Mouse (Mus musculus) layer of hippocampus, postnatal 36 days (tissue): ENCODE results near the gene Gm20708. TPM values are rescaled to one million over a fixed set of nuclear protein-coding genes. Genes with fewer than 3 reads are reported as not detected.
"Not testable (repeated sequence)": the region's sequence is repeated elsewhere in the genome, so short reads cannot be mapped to it uniquely, and the experiment has no call there.

ENCODE experiments used
- DNase-seq, 2 experiments: peaks; one replicate each; pipeline ENCODE4 v3.0.0; 2022
- total RNA-seq, 2 experiments: library from RNA; stranded (reverse); gene quantifications; 2 replicates each; pipeline ENCODE4 v1.2.3; 2021

Gene Gm20708
- total RNA-seq, 2 experiments from 2014 or later: 1.5 to 1.7 TPM

DNA sequence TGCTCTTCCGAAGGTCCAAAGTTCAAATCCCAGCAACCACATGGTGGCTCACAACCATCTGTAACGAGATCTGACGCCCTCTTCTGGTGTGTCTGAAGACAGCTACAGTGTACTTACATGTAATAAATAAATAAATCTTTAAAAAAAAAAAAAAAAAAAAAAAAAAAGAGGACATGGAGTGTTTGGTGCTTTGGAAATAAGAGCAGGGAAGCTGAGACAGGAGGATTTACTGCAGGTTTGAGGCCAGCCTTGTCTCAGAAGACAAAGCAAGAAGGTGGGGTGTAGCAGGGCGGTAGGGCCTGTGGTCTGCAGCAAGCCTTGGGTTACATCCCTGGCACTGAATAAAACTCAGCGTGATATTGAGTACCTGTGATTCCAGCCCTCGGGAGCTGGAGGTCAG is 24.0 kb downstream of the Gm20708 start:
- not testable (repeated sequence) for DNase-seq

DNA sequence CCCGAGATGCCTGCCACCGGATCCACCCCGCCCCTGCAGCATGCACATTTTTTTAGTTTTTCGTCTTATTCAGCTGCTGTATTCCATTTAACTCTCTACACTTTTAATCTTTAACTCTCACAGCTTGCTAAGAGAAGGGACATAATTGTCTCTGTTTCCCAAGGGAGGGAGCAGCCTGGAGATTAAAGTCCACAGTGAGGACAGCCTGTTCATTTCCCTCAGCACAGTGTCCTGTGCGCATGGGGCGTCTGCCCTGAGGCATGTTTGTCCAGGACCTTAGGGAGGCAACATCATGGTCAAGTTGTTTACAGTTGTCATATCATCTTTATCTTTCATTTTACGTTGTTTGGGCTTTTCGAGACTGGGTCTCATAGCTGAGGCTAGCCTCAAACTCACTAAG is 24.6 kb downstream of the Gm20708 start:
- no peak for DNase-seq

DNA sequence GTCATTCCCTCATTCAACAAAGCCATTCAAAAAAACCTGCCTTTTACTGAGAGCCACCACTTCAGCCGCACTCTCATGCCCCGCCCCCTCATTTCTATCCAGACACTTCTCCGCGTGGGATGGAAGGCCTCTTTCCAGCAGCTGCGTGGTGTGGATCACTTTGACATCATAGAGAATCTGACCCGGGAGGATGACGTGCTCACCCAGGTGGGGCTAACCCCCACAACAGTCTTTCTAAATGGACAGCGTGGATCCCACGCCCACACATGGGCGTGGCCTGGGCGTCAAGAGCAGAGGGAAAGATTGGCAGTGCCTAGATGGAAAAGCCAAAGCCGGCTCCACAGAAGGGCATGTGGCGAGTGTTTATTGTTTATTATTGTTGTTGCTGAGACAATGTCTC is 26.8 kb downstream of the Gm20708 start:
- DNase-seq: no peak

DNA sequence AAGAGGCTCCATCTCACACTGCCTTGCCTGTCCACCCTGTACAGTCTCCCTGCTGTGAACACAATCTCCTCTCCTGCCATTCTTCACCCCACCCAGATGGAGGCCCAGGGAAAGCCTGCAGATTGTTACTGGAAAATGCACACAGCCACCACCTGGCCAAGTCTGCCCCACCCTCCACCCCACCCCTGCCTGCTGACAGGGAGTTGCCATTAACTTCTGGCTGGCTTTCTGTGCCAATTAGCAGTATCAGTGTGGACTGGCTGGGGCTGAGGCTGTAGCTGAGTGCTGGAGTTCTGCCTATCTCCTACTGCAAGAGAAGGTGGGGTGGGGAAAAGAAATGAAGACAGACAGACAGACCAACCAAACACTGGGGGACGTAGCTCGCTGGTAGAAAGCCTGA is 29.1 kb downstream of the Gm20708 start:
- DNase-seq: no peak

DNA sequence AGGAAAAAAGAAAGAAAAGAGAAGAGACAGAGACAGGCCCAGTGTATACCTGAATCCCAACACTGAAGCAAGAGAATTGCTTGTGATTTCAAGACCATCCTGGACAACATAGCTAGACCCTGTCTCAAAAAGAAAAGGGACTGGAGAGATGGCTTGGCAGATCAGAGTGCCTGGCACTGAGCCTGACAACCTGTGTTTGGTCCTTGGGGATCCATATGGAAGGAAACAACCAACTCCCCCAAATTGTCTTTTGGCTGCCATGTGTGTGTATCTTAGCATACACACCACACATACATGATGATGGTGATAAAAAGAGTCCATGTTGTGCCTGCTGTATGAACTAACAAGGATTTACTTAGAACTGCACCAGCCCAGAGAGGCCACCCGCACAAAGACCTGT is 29.6 kb downstream of the Gm20708 start:
- DNase-seq: no peak

DNA sequence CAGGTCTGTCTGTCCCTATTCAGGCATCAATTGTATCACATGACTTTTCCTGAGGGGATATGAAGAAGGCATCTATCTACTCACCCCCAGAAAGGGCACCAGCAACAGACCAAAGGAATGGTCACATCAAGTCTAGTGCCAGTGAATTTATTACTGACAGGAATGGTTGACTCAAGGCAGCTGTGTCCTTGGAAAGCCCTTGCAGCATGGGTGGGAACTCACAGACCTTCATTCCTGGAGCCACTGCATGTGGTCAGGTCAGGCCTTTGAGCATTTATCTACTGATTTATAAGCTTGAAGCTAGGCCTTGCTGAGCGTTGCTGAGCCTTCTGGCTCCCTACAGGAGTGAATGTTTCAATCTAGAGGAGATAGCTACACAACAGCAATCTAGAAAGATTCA is 31.4 kb downstream of the Gm20708 start:
- DNase-seq: no peak

DNA sequence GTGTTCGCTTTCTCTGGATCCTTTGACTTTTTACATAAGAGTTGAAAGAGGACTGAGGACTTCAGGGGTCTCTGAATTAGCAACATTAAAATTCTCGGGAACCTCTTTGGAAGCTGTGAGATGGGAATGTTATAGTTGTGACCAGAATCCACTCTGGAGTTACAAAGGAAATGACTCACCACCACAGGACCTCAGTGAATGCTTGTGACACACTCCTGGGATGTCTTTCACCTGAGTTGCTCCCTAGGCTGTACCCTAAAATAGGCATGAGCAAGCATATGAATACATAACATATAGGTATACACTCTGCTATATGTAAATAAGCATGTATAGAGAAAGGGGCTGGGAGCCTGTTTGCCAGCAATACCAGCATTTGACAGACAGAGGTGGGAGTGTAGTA is 34.0 kb downstream of the Gm20708 start:
- no peak for DNase-seq

DNA sequence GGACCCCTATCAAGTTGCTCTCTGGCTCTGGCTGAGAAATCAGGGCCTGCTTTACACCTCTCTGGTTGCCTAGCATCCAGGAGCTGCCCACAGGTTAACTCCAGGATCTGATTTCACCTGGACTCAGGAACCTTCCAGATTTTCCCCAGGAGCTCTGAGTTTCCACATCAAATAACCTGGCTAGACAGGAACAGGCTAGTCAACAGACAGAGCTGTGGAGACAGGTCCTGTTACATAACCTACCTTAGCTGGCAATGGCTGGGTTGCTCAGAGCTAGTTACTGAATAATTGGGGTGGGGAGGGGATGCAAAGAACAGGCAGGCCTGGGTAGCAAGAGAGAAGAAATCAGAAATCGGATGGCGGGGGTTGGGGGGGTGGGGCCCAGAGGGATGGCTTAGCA is 35.5 kb downstream of the Gm20708 start:
- DNase-seq: no peak

DNA sequence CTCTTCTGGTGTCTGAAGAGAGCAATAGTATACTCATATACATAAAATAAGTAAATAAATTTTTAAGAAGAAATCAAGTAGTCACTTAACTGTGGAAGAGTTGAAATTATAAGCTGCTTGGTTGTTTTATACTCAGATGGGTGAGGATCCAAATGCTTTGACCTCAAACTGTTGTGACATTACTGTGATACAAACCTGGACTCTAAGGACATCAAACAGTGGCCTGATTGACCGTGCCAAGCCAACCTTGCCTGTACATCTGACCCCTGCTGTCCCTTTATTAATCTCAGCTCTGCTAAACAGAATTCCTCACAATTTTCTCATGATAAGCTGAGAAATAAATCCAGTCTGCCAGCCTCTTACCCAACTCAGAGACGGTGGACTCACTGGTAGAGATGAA is 36.2 kb downstream of the Gm20708 start:
- DNase-seq: no peak

DNA sequence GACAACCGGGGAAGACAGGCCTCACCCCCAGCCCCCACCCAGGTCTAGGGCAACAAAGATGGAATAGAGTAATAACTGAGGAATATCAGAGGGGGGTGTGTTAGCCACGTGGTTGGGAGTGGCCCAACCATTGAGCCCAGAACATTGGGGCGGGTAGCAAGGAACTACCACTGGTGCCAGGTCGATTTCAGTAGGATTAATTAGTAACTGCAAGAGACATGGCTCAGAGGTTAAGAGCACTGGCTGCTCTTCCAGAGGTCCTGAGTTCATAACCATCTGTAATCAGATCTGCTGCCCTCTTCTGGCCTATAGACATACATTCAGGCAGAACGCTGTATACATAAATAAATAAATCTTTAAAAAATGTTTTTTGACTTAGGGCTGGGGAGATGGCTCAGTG is 37.2 kb downstream of the Gm20708 start:
- no peak for DNase-seq

DNA sequence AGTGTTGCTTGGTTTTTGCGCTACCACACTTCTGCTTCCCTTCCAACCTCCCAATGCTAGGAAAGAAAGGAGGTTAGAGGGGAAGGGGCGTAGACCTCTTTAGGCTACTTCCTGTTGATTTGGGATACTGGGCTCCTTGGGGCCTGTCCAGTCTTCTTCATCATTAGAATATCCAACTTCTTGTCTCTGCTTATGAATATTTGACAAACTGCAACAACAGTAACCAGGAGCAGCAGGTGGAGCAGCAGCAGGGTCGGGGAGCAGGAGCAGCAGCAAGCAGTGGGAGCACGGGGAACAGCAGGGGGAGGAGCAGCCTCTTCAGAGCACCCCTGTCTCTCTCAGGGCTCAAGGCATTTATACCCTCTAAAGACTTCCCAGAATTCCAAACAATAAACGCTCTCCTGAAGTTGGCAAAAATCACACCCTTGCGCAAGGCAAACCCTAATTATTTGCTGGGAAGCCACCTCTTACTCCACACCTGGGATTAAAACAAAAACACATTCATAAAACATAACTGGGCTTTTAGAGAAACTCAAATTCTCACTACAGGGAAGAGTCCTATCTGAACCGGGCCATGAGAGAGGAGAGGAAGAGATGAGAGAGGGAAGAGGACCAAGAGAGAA is 38.2 kb downstream of the Gm20708 start:
- no peak for DNase-seq

DNA sequence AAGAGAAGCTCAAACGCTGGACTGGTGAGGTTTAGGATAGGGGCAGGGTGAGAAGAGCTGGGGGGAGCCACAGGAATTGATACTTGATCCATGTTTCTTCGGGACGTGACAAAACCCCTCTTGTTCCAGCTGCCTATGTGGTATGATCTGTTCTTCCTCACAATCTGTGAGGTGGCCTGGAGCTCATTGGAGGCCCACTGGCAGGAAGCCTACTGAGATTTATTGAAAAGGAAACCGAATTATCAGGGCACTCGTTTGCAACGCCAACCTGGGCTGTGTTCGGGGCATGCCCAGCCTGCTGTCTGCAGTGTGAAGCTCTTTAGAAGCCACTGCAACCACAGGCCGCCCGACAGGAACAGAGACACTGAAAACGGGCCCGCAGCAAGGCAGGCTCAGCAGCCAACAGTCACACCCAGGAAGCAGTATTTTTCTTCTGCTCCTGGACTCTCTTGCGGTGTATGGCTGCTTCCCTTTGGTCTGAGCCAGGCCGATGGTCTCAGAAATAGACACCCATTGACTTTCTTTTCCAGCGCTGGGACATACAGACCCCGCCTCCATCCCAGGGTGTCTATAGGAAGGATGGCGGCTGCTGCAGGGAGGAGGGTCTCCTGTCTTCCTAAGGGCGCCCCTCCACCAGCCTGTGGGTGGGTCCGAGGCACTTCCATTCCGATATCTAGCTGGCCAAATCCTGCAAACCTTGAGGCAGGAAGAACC is 39.0 kb downstream of the Gm20708 start:
- DNase-seq: peak in 1 of 2 experiments; percentile 60

DNA sequence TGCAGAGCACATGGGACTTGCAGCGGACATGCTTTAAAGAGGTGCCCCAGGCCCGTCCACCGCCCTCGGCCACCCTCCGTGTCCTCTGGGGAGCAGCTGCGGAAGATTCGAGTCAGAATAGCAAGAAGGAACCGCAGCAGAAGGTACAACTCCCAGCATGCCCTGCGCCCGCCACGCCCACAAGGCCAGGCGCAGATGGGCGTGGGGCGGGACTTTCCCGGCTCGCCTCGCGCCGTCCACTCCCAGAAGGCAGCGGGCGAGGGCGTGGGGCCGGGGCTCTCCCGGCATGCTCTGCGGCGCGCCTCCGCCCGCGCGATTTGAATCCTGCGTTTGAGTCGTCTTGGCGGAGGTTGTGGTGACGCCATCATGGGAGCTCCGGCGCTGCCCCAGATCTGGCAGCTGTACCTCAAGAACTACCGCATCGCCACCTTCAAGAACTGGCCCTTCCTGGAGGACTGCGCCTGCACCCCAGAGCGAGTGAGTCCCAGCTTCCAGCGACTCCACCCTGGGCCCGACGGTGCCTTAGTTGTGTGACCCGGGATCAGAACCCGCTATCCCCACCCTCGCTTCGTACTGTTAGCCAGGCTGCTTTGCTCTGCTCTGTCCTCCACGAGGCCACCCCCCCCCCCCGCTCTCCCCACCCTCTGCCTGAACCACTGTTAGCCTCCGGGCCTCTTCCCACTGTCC is 39.7 kb downstream of the Gm20708 start, which contains the start of gene Birc5:
Birc5 (plus strand) TSS at position 267 of the 687 bp plus-strand sequence.
- DNase-seq: peak; percentile 94 to 95

DNA sequence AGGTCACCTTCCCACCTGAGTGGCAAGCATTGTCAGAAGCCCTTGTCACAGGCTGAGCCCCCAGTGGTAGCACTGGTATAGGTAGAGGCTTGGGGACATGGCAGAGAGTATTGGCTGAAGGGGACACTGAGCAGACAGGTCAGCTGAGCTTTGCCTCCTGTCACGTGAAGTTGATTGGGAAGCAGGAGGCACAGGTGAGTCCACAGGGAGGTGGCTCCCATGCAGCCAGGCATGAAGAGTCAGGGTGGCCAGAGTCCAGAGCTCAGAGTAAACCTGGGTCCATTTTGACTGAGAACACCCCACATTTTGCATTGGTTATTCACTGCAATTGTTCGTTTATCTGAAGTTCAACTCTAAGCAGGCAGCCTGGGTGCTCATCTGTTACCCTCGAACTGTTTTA is 43.4 kb downstream of the Gm20708 start:
- DNase-seq: no peak

DNA sequence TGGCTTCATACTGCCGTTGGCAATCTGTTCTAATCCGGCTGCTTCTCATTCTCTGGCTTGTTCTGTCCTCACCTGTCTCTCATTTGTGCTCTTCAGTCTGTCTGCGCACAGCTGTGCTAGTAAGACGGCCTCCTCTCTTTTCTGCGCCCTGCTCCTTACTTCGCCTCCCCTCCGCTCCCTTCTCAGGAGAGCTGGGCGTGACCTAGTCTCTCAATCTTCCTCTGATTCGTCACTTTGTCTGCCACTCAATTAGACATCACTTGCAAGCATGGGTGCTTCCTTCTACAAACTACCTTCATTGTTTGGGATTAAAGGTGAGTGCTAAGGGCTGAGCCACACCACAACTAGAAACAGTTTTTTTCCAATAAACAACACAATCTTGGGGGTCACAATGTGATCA is 44.8 kb downstream of the Gm20708 start:
- DNase-seq: no peak

DNA sequence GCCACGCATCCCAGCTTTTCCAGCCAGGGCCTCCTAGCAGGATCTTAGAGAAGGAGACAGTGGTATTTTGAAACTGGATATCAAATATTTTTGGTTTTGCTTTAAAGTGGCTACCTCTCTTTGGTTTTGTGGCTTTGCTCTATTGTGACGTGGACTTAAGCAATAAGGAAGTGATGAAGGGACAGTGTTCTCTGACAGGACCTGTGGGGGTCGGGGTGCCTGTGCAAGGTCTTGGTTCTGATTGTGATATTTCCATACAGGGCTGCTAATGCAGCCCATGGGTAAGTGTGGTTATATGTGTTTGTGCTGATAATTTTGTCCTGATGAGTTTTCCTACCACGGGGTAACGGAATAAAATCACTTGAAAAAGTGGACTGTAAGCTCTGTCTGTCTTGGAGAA is 45.9 kb downstream of the Gm20708 start:
- no peak for DNase-seq

DNA sequence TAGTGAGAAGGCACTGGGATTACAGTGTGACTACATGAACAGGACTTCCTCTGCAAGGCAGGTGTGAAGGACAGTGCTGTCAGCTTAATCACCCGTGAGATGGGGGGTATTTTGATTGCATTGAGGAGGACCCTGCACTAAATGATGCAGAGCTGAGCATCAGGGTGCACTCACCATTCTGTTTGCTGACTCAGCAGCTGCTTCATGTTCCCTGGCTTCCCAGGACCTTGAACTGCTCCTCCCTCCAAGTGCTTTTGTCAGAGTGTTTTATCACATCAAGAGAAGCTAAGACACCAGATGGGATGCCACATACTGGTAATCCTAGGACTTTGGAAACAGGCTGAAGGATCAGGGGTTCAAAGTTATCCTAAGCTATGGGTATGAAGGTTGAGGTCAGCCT is 46.5 kb downstream of the Gm20708 start:
- DNase-seq: no peak

DNA sequence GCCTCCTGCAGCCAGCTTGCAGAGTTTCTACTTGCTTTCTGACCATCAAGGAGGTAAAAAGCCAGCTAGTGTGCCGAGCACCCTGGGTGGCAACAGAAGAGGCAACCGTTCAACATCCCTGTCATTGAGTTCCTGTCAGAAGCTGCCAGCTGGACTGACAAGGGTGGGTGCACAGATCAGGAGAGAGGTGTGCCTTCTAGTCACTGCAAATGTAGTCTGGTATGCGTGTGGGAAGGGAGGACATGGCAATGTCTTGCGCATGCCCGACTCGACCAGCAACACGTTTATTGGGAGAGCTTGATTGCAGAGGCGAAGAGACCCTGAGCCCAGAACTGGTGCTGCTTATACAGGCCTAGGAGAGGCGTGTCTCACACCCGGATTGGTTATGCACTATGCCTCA is 48.0 kb downstream of the Gm20708 start:
- DNase-seq: no peak

DNA sequence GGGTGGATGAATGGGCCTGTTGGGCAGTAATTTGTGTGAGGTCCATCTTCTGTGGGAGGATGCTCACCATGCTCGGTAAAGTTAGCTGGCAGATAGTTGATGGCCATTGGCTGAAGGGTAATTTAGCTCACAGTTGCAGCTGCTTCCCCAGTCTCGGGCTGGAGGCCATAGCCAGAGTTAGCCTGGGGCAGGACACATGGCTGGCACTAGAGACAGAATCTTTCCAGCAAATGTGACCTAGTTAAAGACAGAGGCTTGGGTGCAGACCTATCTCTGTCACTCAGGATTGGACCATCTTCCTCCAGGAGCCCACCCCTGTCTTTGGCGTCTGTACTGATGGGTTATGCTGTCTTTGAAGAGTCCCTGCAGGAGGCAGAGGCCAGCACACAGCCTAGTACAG is 48.9 kb downstream of the Gm20708 start:
- no peak for DNase-seq

DNA sequence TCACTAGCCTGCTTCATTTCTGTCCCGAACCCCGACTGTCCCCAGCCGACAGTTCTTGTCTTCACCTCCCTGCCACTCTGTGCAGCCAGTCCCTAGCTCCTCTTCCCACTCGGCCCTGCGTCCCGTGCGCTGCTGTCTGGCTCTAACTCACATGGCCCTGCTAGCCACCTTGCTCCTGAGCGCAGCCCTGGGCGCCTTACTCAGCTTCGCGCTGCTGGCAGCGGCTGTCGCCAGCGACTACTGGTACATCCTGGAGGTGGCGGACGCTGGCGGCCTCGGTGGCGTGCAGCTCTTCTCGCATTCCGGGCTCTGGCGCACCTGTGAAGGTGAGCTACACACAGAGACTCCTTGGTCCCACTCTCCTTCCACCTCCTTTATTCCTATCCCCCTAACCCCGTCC is 51.1 kb downstream of the Gm20708 start, which contains the start of gene Tmem235:
Tmem235 (plus strand) TSS at position 152 of the 400 bp plus-strand sequence.
- DNase-seq: no peak

DNA sequence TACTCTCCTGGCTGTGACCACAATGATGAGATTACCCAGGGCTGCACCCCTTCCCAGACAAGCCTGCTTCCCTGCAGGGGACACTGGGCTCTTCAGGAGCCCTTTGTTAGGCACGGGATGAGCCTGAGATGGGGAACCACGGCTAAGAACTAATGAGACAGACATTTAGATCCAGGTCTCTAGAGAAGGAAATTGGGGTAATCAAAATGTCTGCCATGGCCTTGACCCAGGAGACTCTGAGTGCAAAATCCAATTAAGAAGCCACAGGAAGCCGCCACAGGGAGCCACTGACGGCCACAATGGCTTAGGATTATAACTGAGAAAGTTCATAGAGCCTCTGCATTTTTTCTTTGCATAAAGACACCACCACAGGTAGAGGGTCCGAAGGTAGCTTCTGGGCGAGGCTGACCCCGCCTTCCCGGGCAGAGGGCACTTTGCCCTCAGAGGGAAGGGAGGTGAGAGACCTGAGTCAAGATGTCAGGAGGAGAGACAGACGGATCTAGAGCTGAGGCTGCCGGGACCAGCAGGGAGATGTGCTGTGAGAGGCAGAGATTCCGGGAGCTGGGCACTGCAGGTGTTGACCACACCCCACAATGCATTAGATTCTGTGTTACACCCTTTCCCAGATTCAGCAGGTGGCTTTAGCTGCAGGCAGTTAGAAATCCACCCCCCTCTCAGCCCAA is 53.8 kb downstream of the Gm20708 start:
- no peak for DNase-seq

DNA sequence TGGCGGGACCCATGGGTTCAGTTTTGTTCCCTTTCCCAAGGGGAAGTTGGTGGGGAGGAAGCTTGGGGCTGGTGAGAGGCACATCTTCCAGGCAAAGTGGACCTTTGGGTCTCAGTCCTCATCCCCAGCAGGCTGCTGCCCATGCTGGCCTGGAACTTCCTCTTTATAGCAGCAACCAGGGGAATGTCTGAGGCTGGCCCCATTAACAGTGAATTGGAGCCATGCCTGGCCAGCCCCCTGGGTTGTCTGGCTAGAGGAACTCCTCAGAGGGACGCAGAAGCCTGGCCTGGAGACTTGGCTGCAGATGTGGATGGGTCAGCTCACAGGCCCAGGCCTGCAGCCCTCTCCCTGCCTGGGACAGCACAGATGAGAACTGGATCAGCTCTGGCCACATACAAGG is 55.3 kb downstream of the Gm20708 start:
- DNase-seq: no peak

DNA sequence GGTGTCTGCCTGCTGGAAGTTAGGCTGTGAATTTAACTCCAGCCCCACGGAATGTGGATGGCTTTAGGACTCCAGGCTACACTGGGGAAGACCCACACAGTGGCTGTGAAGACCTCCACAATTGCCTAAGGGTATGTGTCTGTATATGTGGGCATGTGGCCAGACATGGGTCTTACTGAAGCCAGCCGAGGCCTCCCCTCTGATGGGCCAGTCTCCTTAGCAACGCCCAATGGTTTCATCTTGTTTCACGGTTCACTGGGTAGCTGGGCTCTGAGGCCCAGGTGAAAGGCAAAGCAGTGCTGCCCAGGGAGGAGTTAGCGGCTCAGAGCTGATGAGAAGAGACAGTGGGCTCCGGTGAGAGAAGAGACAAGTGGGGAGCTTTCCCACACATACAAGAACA is 56.5 kb downstream of the Gm20708 start:
- DNase-seq: no peak
